Mouse (Mus musculus) bone marrow, adult 2 months (tissue): ENCODE results near the gene Chst11.

ENCODE experiments used
- CTCF ChIP-seq: fragments of 200-500 bp; IDR thresholded peaks from 2 replicates; pipeline ENCODE4 v1.5.1; 2011; ENCODE audit warnings: low read length, control low read depth; ENCODE audit not compliant: control insufficient read depth, insufficient read depth
- POLR2A ChIP-seq: fragments of 200-500 bp; IDR thresholded peaks from 2 replicates; pipeline ENCODE4 v1.6.1; 2011; ENCODE audit warnings: low read depth, mild to moderate bottlenecking, control low read depth, low read length, borderline replicate concordance; ENCODE audit not compliant: control insufficient read depth

- no peak for TF ChIP-seq CTCF
- no peak for TF ChIP-seq POLR2A
These were observed 141.1 kb downstream of the Chst11 start for GRCm38 (mm10) chr10:83126447-83126846.
